ENCODE assay signal across 9 mouse cellular contexts in the genomic region with DNA sequence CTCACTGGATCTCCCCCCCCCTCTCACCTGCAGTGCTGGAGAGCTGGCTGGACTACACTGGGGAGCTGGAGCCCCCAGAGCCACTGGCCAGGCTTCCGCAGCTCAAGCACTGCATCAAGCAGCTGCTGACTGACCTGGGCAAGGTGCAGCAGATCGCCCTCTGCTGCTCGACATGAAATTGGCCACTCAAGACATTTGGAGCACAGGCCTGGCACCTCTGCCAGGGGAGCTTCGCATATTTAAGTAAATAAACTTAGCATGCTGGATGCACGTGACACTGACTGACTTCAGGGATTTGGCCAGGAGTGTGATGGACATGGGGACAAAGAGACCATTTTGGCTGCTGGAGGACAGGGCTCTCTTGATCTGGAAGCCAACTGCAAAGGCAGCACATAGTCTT. TPM values are rescaled to one million over a fixed set of nuclear protein-coding genes. Genes with fewer than 3 reads are reported as not detected.
DNase-seq lines count a peak whose midpoint lies in the region; ATAC-seq and TF ChIP-seq lines count a peak whose summit lies in the region.
"Had no signal": no experiment of that assay in that cellular context is flagged by ENCODE, and none has a peak within 500 bp of the region (broad histone marks: within the 10 kb centered on the region; RNA-seq: fewer than 3 reads in every experiment).

No protein-coding gene starts in this region.

- H3K27me3 ChIP-seq in cerebellum, adult 2 months (ENCODE audit: control insufficient read depth, insufficient read depth, low read length) = no peaks in the 10 kb centered on the region
- no peaks in the 10 kb centered on the region for H3K27me3 ChIP-seq in limb, embryonic 11.5 days (ENCODE audit: control insufficient read depth, insufficient read depth, low read length)
- H3K27me3 ChIP-seq in limb, embryonic 10.5 days (ENCODE audit: low read depth, poor library complexity, severe bottlenecking) = no peaks in the 10 kb centered on the region
- H3K27me3 ChIP-seq in lung, postnatal 0 days (replicated peaks; ENCODE audit: insufficient read depth, low read length) = no peaks in the 10 kb centered on the region
- H3K27me3 ChIP-seq: lung, embryonic 15.5 days had no signal

- H3K9ac ChIP-seq in limb, embryonic 11.5 days (ENCODE audit: low read length) = no peak overlapping the region
- H3K9ac ChIP-seq in lung, postnatal 0 days (replicated peaks; ENCODE audit: low read depth) = no peak overlapping the region
- H3K9ac ChIP-seq: lung, embryonic 15.5 days had no signal

- WGBS in cerebellum, adult 2 months = 18% methylated on average over 5 of the region's 5 CpGs
- WGBS in limb, embryonic 11.5 days = 66% methylated on average over 5 of the region's 5 CpGs
- 68% methylated on average over 5 of the region's 5 CpGs for WGBS in limb, embryonic 10.5 days
- WGBS in lung, postnatal 0 days = 41% methylated on average over 5 of the region's 5 CpGs

- H3K4me1 ChIP-seq in cerebellum, adult 2 months (ENCODE audit: control insufficient read depth, insufficient read depth, low read length) = no peaks in the 10 kb centered on the region
- H3K4me1 ChIP-seq in limb, embryonic 11.5 days (ENCODE audit: control insufficient read depth, insufficient read depth, low read length) = no peaks in the 10 kb centered on the region
- H3K4me1 ChIP-seq in limb, embryonic 10.5 days = peaks cover 10% of the 10 kb centered on the region
- H3K4me1 ChIP-seq in lung, postnatal 0 days (ENCODE audit: insufficient read depth, low read depth, low read length) = no peaks in the 10 kb centered on the region

- no peak overlapping the region for H3K4me3 ChIP-seq in cerebellum, adult 2 months (replicated peaks; ENCODE audit: insufficient read depth, low read depth, low read length)
- no peak overlapping the region for H3K4me3 ChIP-seq in limb, embryonic 11.5 days (ENCODE audit: low read depth, low read length)
- H3K4me3 ChIP-seq in limb, embryonic 10.5 days = no peak overlapping the region
- no peak overlapping the region for H3K4me3 ChIP-seq in lung, postnatal 0 days (ENCODE audit: low read depth, low read length)
- H3K4me3 ChIP-seq: lung, embryonic 15.5 days had no signal

- H3K27ac ChIP-seq in cerebellum, adult 2 months (ENCODE audit: insufficient read depth, low read length) = no peak overlapping the region
- H3K27ac ChIP-seq in limb, embryonic 11.5 days (replicated peaks; ENCODE audit: low read depth, low read length) = no peak overlapping the region
- H3K27ac ChIP-seq in limb, embryonic 10.5 days = no peak overlapping the region
- H3K27ac ChIP-seq in lung, postnatal 0 days (ENCODE audit: low read length) = no peak overlapping the region
- H3K27ac ChIP-seq: lung, embryonic 15.5 days had no signal

- no peak for TF ChIP-seq POLR2A in cerebellum, adult 2 months (IDR thresholded peaks at IDR 0.05; ENCODE audit: borderline replicate concordance, insufficient read depth, low read length)

- H3K4me2 ChIP-seq in limb, embryonic 11.5 days (ENCODE audit: low read depth, severe bottlenecking) = no peak overlapping the region
- no peak overlapping the region for H3K4me2 ChIP-seq in lung, postnatal 0 days (replicated peaks; ENCODE audit: low read depth, low read length)
- H3K4me2 ChIP-seq: lung, embryonic 15.5 days had no signal

- H3K36me3 ChIP-seq in limb, embryonic 11.5 days (ENCODE audit: control insufficient read depth, insufficient read depth, low read length) = peaks cover 8% of the 10 kb centered on the region; the same call in 1 of the 2 replicates
- peaks cover 73% of the 10 kb centered on the region for H3K36me3 ChIP-seq in limb, embryonic 10.5 days
- H3K36me3 ChIP-seq in lung, postnatal 0 days (ENCODE audit: insufficient read depth, low read length) = peaks cover 12% of the 10 kb centered on the region; the same call in 1 of the 2 replicates

- peak in 1 of 2 experiments; percentile 24 for DNase-seq in cerebellum, adult 2 months
- no peak for DNase-seq in cerebellum, adult 11 months
- peak; percentile 26 for DNase-seq in limb, embryonic 11.5 days (ENCODE audit: low spot score)
- no peak for DNase-seq in limb, embryonic 10.5 days (ENCODE audit: low spot score)
- peak; percentile 56 for DNase-seq in adipocyte (ENCODE audit: low spot score)
- peak; percentile 29 for DNase-seq in lung, postnatal 0 days (ENCODE audit: low spot score)
- no peak for DNase-seq in ovary, postnatal 36 days (ENCODE audit: low spot score)
- DNase-seq in T-cell, adult 2 months (ENCODE audit: low spot score) = no peak

- H3K9me3 ChIP-seq in limb, embryonic 11.5 days (ENCODE audit: control insufficient read depth, low read length) = no peaks in the 10 kb centered on the region
- no peaks in the 10 kb centered on the region for H3K9me3 ChIP-seq in limb, embryonic 10.5 days (replicated peaks)
- H3K9me3 ChIP-seq in lung, postnatal 0 days (ENCODE audit: low read length) = no peaks in the 10 kb centered on the region
- H3K9me3 ChIP-seq: lung, embryonic 15.5 days had no signal

- no peak for TF ChIP-seq EP300 in lung, postnatal 0 days (IDR thresholded peaks at IDR 0.05)

- ATAC-seq in limb, embryonic 11.5 days (ENCODE audit: insufficient number of reproducible peaks, low FRiP score, low TSS enrichment, low read depth) = no peak
- ATAC-seq in lung, postnatal 0 days = no peak

- peak; percentile 56 for TF ChIP-seq CTCF in cerebellum, adult 2 months (IDR thresholded peaks at IDR 0.05; ENCODE audit: borderline replicate concordance, insufficient read depth, low read depth, low read length)
- peak; percentile 56 for TF ChIP-seq CTCF in lung, postnatal 0 days (IDR thresholded peaks at IDR 0.05)

RNA-seq across cellular contexts. Expression of a gene that starts 4.8 kb away (rescaled TPM):
- 9.5 and 9.7 TPM in 2 replicates for polyA plus RNA-seq in cerebellum, adult 2 months (2012; rRNA removed)
- 2.7 and 3.1 TPM in 2 replicates for polyA plus RNA-seq in limb, embryonic 11.5 days (2014; fragmentation: Nextera tagmentation; extraction: Ambion mirVana)
- polyA plus RNA-seq in limb, embryonic 10.5 days (2016; fragmentation: Nextera tagmentation; extraction: Ambion mirVana) = 2.6 TPM in 2 replicates
- polyA plus RNA-seq in lung, postnatal 0 days (2015; fragmentation: Nextera tagmentation; extraction: Ambion mirVana) = 6.8 and 7.0 TPM in 2 replicates

RNA-seq across cellular contexts. Expression of a gene that starts 5.2 kb away (rescaled TPM):
- polyA plus RNA-seq in cerebellum, adult 2 months (2012; rRNA removed) = 80.6 and 82.5 TPM in 2 replicates
- 70.1 and 72.0 TPM in 2 replicates for polyA plus RNA-seq in limb, embryonic 11.5 days (2014; fragmentation: Nextera tagmentation; extraction: Ambion mirVana)
- 53.3 and 61.0 TPM in 2 replicates for polyA plus RNA-seq in limb, embryonic 10.5 days (2016; fragmentation: Nextera tagmentation; extraction: Ambion mirVana)
- 119 TPM in 2 replicates for polyA plus RNA-seq in lung, postnatal 0 days (2015; fragmentation: Nextera tagmentation; extraction: Ambion mirVana)

Comparison
In these comparisons a context has a peak if more than half of its experiments do, and no peak if none do; other contexts are left out.
1. DNase-seq: peak in limb, embryonic 11.5 days (single experiment), adipocyte (single experiment) and lung, postnatal 0 days (single experiment); none in cerebellum, adult 11 months (single experiment), limb, embryonic 10.5 days (single experiment), ovary, postnatal 36 days (single experiment) and T-cell, adult 2 months (single experiment).